Mouse (Mus musculus): ENCODE data around the gene Prnd. TPM values are rescaled to one million over a fixed set of nuclear protein-coding genes. Genes with fewer than 3 reads are reported as not detected.

Prnd gene
- total and polyA plus RNA-seq, 3 experiments: 0.76 to 11.4 (median 5.6) TPM

- DNase-seq (ENCODE audit: extremely low read depth): no peak
- TF ChIP-seq SIN3A (IDR thresholded peaks at IDR 0.05; ENCODE audit: low read length): no peak
- TF ChIP-seq ELF1 (IDR thresholded peaks at IDR 0.05; ENCODE audit: low read depth, low read length): no peak
- TF ChIP-seq USF1 (IDR thresholded peaks at IDR 0.05; ENCODE audit: low read depth, low read length): no peak
- no peak for TF ChIP-seq ZMIZ1 (IDR thresholded peaks at IDR 0.05; ENCODE audit: low read depth, low read length)
- TF ChIP-seq MAZ (IDR thresholded peaks at IDR 0.05; ENCODE audit: low read depth, low read length): no peak
- dilution Hi-C loops (cut with MboI; ENCODE audit: extremely low pct_ligation_motif_present, extremely low pct_unique_long_range_greater_than_20kb, low sequenced_read_pairs) (no loop called here), in situ Hi-C loops (cut with MboI; ENCODE audit: low pct_ligation_motif_present, low pct_unique_long_range_greater_than_20kb, low sequenced_read_pairs) (no loop called here)
- Histone ChIP-seq H3K27me3 (replicated peaks) (peaks cover 2% of the 10 kb centered on the region), H3K36me3 (replicated peaks in 1 of 2; ENCODE audit: control insufficient read depth in 1 of 2, insufficient read depth in 1 of 2, low read length in 1 of 2) (no peaks in the 10 kb centered on the region), H3K9me3 (replicated peaks; ENCODE audit: low read length) (no peaks in the 10 kb centered on the region), H3K4me2 (ENCODE audit: insufficient read depth, low read depth, poor library complexity, severe bottlenecking) (no peak overlapping the region), H3K4me3 (replicated peaks in 1 of 3; ENCODE audit: low read depth in 2 of 3, low read length in 2 of 3, poor library complexity in 1 of 3) (no peak overlapping the region), H3K9ac (ENCODE audit: insufficient read depth, low read depth) (no peak overlapping the region), H3K4me1 (ENCODE audit: control insufficient read depth in 1 of 2, insufficient read depth in 2 of 2) (peaks cover 4 to 7% of the 10 kb centered on the region in 2 experiments), H3K27ac (ENCODE audit: insufficient read depth, low read depth) (no peak overlapping the region), H3K79me2 (replicated peaks; ENCODE audit: control insufficient read depth, extremely low read depth, insufficient read depth, poor library complexity, severe bottlenecking) (no peaks in the 10 kb centered on the region)
These were observed 47.8 kb upstream of the Prnd start for GRCm38 (mm10) chr2:131902867-131903266.

- H3K4me2 ChIP-seq (ENCODE audit: insufficient read depth, low read depth, poor library complexity, severe bottlenecking): no peak overlapping the region
- no peak overlapping the region for H3K9ac ChIP-seq (ENCODE audit: insufficient read depth, low read depth)
- no peak for DNase-seq (ENCODE audit: extremely low read depth)
These were observed 45.6 kb upstream of the Prnd start for GRCm38 (mm10) chr2:131905025-131905424.

GRCm38 (mm10) chr2:131905776-131906175 lies 44.9 kb upstream of the Prnd start:
- H3K4me2 ChIP-seq (ENCODE audit: insufficient read depth, low read depth, poor library complexity, severe bottlenecking): peak overlapping the region; percentile 40; the same call in 1 of the 2 replicates
- in situ Hi-C loops (cut with MboI; ENCODE audit: low pct_ligation_motif_present, low pct_unique_long_range_greater_than_20kb, low sequenced_read_pairs) (no loop called here), dilution Hi-C loops (cut with MboI; ENCODE audit: extremely low pct_ligation_motif_present, extremely low pct_unique_long_range_greater_than_20kb, low sequenced_read_pairs) (no loop called here)
- H3K4me1 ChIP-seq (ENCODE audit: control insufficient read depth in 1 of 2, insufficient read depth in 2 of 2): peaks cover 4 to 21% of the 10 kb centered on the region in 2 experiments
- H3K36me3 ChIP-seq (replicated peaks in 1 of 2; ENCODE audit: control insufficient read depth in 1 of 2, insufficient read depth in 1 of 2, low read length in 1 of 2): no peaks in the 10 kb centered on the region
- TF ChIP-seq SMC3 (IDR thresholded peaks at IDR 0.05; ENCODE audit: low read depth, low read length) (no peak), E2F4 (IDR thresholded peaks at IDR 0.05; ENCODE audit: insufficient replicate concordance, low read depth, low read length) (no peak), SIN3A (IDR thresholded peaks at IDR 0.05; ENCODE audit: low read length) (no peak), CHD2 (IDR thresholded peaks at IDR 0.05; ENCODE audit: low read length) (no peak), POLR2AphosphoS2 (IDR thresholded peaks at IDR 0.05; ENCODE audit: low read depth, low read length) (no peak), EP300 (IDR thresholded peaks at IDR 0.05; ENCODE audit: low read length) (no peak), NRF1 (IDR thresholded peaks at IDR 0.05; ENCODE audit: low read depth, low read length) (no peak), JUN (IDR thresholded peaks at IDR 0.05; ENCODE audit: insufficient read depth, low read depth, low read length) (no peak), ZKSCAN1 (IDR thresholded peaks at IDR 0.05; ENCODE audit: borderline replicate concordance, low read depth, low read length) (no peak), NELFE (IDR thresholded peaks at IDR 0.05; ENCODE audit: low read depth, low read length) (no peak), ETS1 (conservative IDR thresholded peaks at IDR 0.05; ENCODE audit: low read depth, low read length) (no peak), MAZ (IDR thresholded peaks at IDR 0.05; ENCODE audit: low read depth, low read length) (no peak), CHD1 (IDR thresholded peaks at IDR 0.05; ENCODE audit: low read depth, low read length) (no peak), IRF4 (IDR thresholded peaks at IDR 0.05; ENCODE audit: low read depth, low read length) (no peak), MAFK (IDR thresholded peaks at IDR 0.05; ENCODE audit: insufficient replicate concordance, low read length) (no peak), CTCF (conservative IDR thresholded peaks at IDR 0.05 in 1 of 2, IDR thresholded peaks at IDR 0.05 in 1 of 2; ENCODE audit: low read depth in 2 of 2, low read length in 2 of 2) (no peak)
- DNase-seq (ENCODE audit: extremely low read depth): no peak
- H3K4me3 ChIP-seq (replicated peaks in 1 of 3; ENCODE audit: low read depth in 2 of 3, low read length in 2 of 3, poor library complexity in 1 of 3): no peak overlapping the region
- H3K79me2 ChIP-seq (replicated peaks; ENCODE audit: control insufficient read depth, extremely low read depth, insufficient read depth, poor library complexity, severe bottlenecking): no peaks in the 10 kb centered on the region
- no peaks in the 10 kb centered on the region for H3K9me3 ChIP-seq (replicated peaks; ENCODE audit: low read length)
- no peak overlapping the region for H3K27ac ChIP-seq (ENCODE audit: insufficient read depth, low read depth)
- peaks cover 6% of the 10 kb centered on the region for H3K27me3 ChIP-seq (replicated peaks)
- H3K9ac ChIP-seq (ENCODE audit: insufficient read depth, low read depth): no peak overlapping the region

More at GRCm38 (mm10) chr2:131905025-131905424, 45.6 kb upstream of the Prnd start:
- TF ChIP-seq TBP (conservative IDR thresholded peaks at IDR 0.05; ENCODE audit: low read depth, low read length) (no peak), USF1 (IDR thresholded peaks at IDR 0.05; ENCODE audit: low read depth, low read length) (no peak), KAT2A (IDR thresholded peaks at IDR 0.05; ENCODE audit: insufficient replicate concordance, low read length) (no peak), CHD1 (IDR thresholded peaks at IDR 0.05; ENCODE audit: low read depth, low read length) (no peak), MAZ (IDR thresholded peaks at IDR 0.05; ENCODE audit: low read depth, low read length) (no peak), ZC3H11A (IDR thresholded peaks at IDR 0.05; ENCODE audit: low read depth, low read length) (no peak), ETS1 (conservative IDR thresholded peaks at IDR 0.05; ENCODE audit: low read depth, low read length) (no peak), RCOR1 (conservative IDR thresholded peaks at IDR 0.05; ENCODE audit: low read depth, low read length) (no peak), POLR2AphosphoS2 (IDR thresholded peaks at IDR 0.05; ENCODE audit: low read depth, low read length) (no peak), POLR2A (IDR thresholded peaks at IDR 0.05; ENCODE audit: low read depth, low read length) (no peak), ELF1 (IDR thresholded peaks at IDR 0.05; ENCODE audit: low read depth, low read length) (no peak), MAFK (IDR thresholded peaks at IDR 0.05; ENCODE audit: insufficient replicate concordance, low read length) (no peak), MEF2A (IDR thresholded peaks at IDR 0.05; ENCODE audit: borderline replicate concordance, low read depth, low read length) (no peak), JUND (conservative IDR thresholded peaks at IDR 0.05; ENCODE audit: low read depth, low read length) (no peak), TCF12 (IDR thresholded peaks at IDR 0.05; ENCODE audit: low read depth, low read length) (no peak), ZMIZ1 (IDR thresholded peaks at IDR 0.05; ENCODE audit: low read depth, low read length) (no peak), GABPA (IDR thresholded peaks at IDR 0.05; ENCODE audit: insufficient replicate concordance, low read depth, low read length) (no peak), SMC3 (IDR thresholded peaks at IDR 0.05; ENCODE audit: low read depth, low read length) (no peak), ZNF384 (IDR thresholded peaks at IDR 0.05; ENCODE audit: low read depth, low read length) (no peak), NELFE (IDR thresholded peaks at IDR 0.05; ENCODE audit: low read depth, low read length) (no peak)
- in situ Hi-C loops (cut with MboI; ENCODE audit: low pct_ligation_motif_present, low pct_unique_long_range_greater_than_20kb, low sequenced_read_pairs): no loop called here
- no peak overlapping the region for H3K27ac ChIP-seq (ENCODE audit: insufficient read depth, low read depth)
- dilution Hi-C loops (cut with MboI; ENCODE audit: extremely low pct_ligation_motif_present, extremely low pct_unique_long_range_greater_than_20kb, low sequenced_read_pairs): no loop called here
- no peak overlapping the region for H3K4me3 ChIP-seq (replicated peaks in 1 of 3; ENCODE audit: low read depth in 2 of 3, low read length in 2 of 3, poor library complexity in 1 of 3)
- H3K36me3 ChIP-seq (replicated peaks in 1 of 2; ENCODE audit: control insufficient read depth in 1 of 2, insufficient read depth in 1 of 2, low read length in 1 of 2): no peaks in the 10 kb centered on the region
- H3K79me2 ChIP-seq (replicated peaks; ENCODE audit: control insufficient read depth, extremely low read depth, insufficient read depth, poor library complexity, severe bottlenecking): no peaks in the 10 kb centered on the region
- no peaks in the 10 kb centered on the region for H3K9me3 ChIP-seq (replicated peaks; ENCODE audit: low read length)
- peaks cover 6% of the 10 kb centered on the region for H3K27me3 ChIP-seq (replicated peaks)
- H3K4me1 ChIP-seq (ENCODE audit: control insufficient read depth in 1 of 2, insufficient read depth in 2 of 2): peaks cover 4 to 14% of the 10 kb centered on the region in 2 experiments

All from CH12.LX (cell line).